Comparison of ENCODE assay signal across 9 mouse cellular contexts in genomic region chr15:102144726-102145125, GRCm38 (mm10). TPM values are rescaled to one million over a fixed set of nuclear protein-coding genes. Genes with fewer than 3 reads are reported as not detected.
DNase-seq lines count a peak whose midpoint lies in the region; ATAC-seq lines count a peak whose summit lies in the region.
"Had no signal": no experiment of that assay in that cellular context is flagged by ENCODE, and none has a peak within 500 bp of the region (broad histone marks: within the 10 kb centered on the region; RNA-seq: fewer than 3 reads in every experiment).

No protein-coding gene starts in this region.

- H3K9me3 ChIP-seq in heart, embryonic 15.5 days (replicated peaks): no peaks in the 10 kb centered on the region
- H3K9me3 ChIP-seq in embryonic facial prominence, embryonic 10.5 days: no peaks in the 10 kb centered on the region
- no peaks in the 10 kb centered on the region for H3K9me3 ChIP-seq in hindbrain, embryonic 16.5 days (ENCODE audit: control insufficient read depth, low read length)
- H3K9me3 ChIP-seq in midbrain, embryonic 13.5 days: no peaks in the 10 kb centered on the region

- peaks cover 28% of the 10 kb centered on the region for H3K27me3 ChIP-seq in heart, embryonic 15.5 days
- peaks cover 57% of the 10 kb centered on the region for H3K27me3 ChIP-seq in embryonic facial prominence, embryonic 10.5 days (replicated peaks; ENCODE audit: low read depth, poor library complexity, severe bottlenecking)
- H3K27me3 ChIP-seq in hindbrain, embryonic 16.5 days (replicated peaks; ENCODE audit: control insufficient read depth, insufficient read depth, low read length): peaks cover 26% of the 10 kb centered on the region
- H3K27me3 ChIP-seq in midbrain, embryonic 13.5 days: peaks cover 44% of the 10 kb centered on the region

- no peak for DNase-seq in heart, postnatal 25 days (ENCODE audit: low spot score)
- DNase-seq in embryonic facial prominence, embryonic 10.5 days (ENCODE audit: low spot score): no peak
- DNase-seq in spleen, postnatal 36 days (ENCODE audit: low spot score in 2 of 2): no peak
- DNase-seq in layer of hippocampus, postnatal 14 days (ENCODE audit: low spot score in 2 of 2): no peak

- 12% methylated on average over 19 of the region's 19 CpGs for WGBS in heart, embryonic 15.5 days
- 10% methylated on average over 19 of the region's 19 CpGs for WGBS in embryonic facial prominence, embryonic 10.5 days
- 18% methylated on average over 19 of the region's 19 CpGs for WGBS in hindbrain, embryonic 16.5 days
- WGBS in midbrain, embryonic 13.5 days: 9% methylated on average over 18 of the region's 19 CpGs

- no peak for ATAC-seq in heart, embryonic 15.5 days (replicated peaks; ENCODE audit: insufficient number of reproducible peaks, insufficient read depth, low FRiP score, low read depth)
- no peak for ATAC-seq in hindbrain, embryonic 16.5 days
- no peak for ATAC-seq in midbrain, embryonic 13.5 days
- ATAC-seq in megakaryocyte-erythroid progenitor cell, adult 5-6 weeks (replicated peaks; ENCODE audit: low FRiP score, low TSS enrichment, poor library complexity, severe bottlenecking): no peak

- peak overlapping the region; percentile 42 for H3K4me2 ChIP-seq in heart, embryonic 15.5 days
- peak overlapping the region; percentile 8; the same call in 1 of the 2 replicates for H3K4me2 ChIP-seq in hindbrain, embryonic 16.5 days (ENCODE audit: low read length)
- H3K4me2 ChIP-seq in midbrain, embryonic 13.5 days (replicated peaks): peak overlapping the region; percentile 38

- intact Hi-C loops in heart, postnatal 25 days (cut with DNase I): no loop called here

- peaks cover 24% of the 10 kb centered on the region for H3K4me1 ChIP-seq in heart, embryonic 15.5 days (replicated peaks)
- H3K4me1 ChIP-seq in embryonic facial prominence, embryonic 10.5 days: peaks cover 26% of the 10 kb centered on the region
- H3K4me1 ChIP-seq in hindbrain, embryonic 16.5 days (ENCODE audit: control insufficient read depth, insufficient read depth, low read depth, low read length): no peaks in the 10 kb centered on the region; the same call in 1 of the 2 replicates
- H3K4me1 ChIP-seq in midbrain, embryonic 13.5 days (replicated peaks): peaks cover 7% of the 10 kb centered on the region

- peak overlapping the region; percentile 0; the same call in 1 of the 2 replicates for H3K9ac ChIP-seq in heart, embryonic 15.5 days
- H3K9ac ChIP-seq in hindbrain, embryonic 16.5 days (ENCODE audit: low read depth, low read length): peak overlapping the region; percentile 11; the same call in 1 of the 2 replicates
- H3K9ac ChIP-seq in midbrain, embryonic 13.5 days (replicated peaks): peak overlapping the region; percentile 42

- no peak overlapping the region for H3K27ac ChIP-seq in heart, embryonic 15.5 days
- H3K27ac ChIP-seq in embryonic facial prominence, embryonic 10.5 days (replicated peaks): peak overlapping the region; percentile 37; the same call in 1 of the 2 replicates
- H3K27ac ChIP-seq in hindbrain, embryonic 16.5 days (ENCODE audit: low read depth, low read length): no peak overlapping the region
- no peak overlapping the region for H3K27ac ChIP-seq in midbrain, embryonic 13.5 days

- H3K36me3 ChIP-seq in heart, embryonic 15.5 days: no peaks in the 10 kb centered on the region
- H3K36me3 ChIP-seq in embryonic facial prominence, embryonic 10.5 days (replicated peaks): no peaks in the 10 kb centered on the region
- no peaks in the 10 kb centered on the region for H3K36me3 ChIP-seq in hindbrain, embryonic 16.5 days (ENCODE audit: control insufficient read depth, insufficient read depth, low read length)
- H3K36me3 ChIP-seq in midbrain, embryonic 13.5 days: no peaks in the 10 kb centered on the region

- H3K4me3 ChIP-seq in heart, embryonic 15.5 days: peak overlapping the region; percentile 9; the same call in 1 of the 2 replicates
- peak overlapping the region; percentile 49 for H3K4me3 ChIP-seq in embryonic facial prominence, embryonic 10.5 days
- no peak overlapping the region for H3K4me3 ChIP-seq in hindbrain, embryonic 16.5 days (ENCODE audit: low read length)
- H3K4me3 ChIP-seq in midbrain, embryonic 13.5 days (replicated peaks): peak overlapping the region; percentile 20

RNA-seq across cellular contexts. Expression of gene Igfbp6, which starts 0.6 kb away (rescaled TPM):
- 9.5 and 10.2 TPM in 2 replicates for polyA plus RNA-seq in heart, embryonic 15.5 days (2015; fragmentation: Nextera tagmentation; extraction: Ambion mirVana)
- 10 to 100 TPM; 38.3 to 43.6 TPM for total RNA-seq in heart, postnatal 25 days (2021)
- polyA plus RNA-seq in embryonic facial prominence, embryonic 10.5 days (2016; fragmentation: Nextera tagmentation; extraction: Ambion mirVana): 0.26 and 0.36 TPM in 2 replicates
- 3.9 and 4.4 TPM in 2 replicates for polyA plus RNA-seq in hindbrain, embryonic 16.5 days (2015; fragmentation: Nextera tagmentation; extraction: Ambion mirVana)
- polyA plus RNA-seq in midbrain, embryonic 13.5 days (2015; fragmentation: Nextera tagmentation; extraction: Ambion mirVana): 0.72 and 0.81 TPM in 2 replicates
- total RNA-seq in megakaryocyte-erythroid progenitor cell, adult 5-6 weeks (2014; fragmentation: Nextera tagmentation): not detected in 2 replicates
- total RNA-seq in megakaryocyte-erythroid progenitor cell, adult 5-6 weeks (2017): not detected in 2 replicates
- total RNA-seq in layer of hippocampus, postnatal 14 days (2021): 1 to 10 TPM; 3.0 to 4.0 TPM
- total RNA-seq: granulocyte monocyte progenitor cell, adult 5-6 weeks had no signal

RNA-seq across cellular contexts. Expression of gene Soat2, which starts 5.6 kb away (rescaled TPM):
- 0.23 and 0.63 TPM in 2 replicates for polyA plus RNA-seq in heart, embryonic 15.5 days (2015; fragmentation: Nextera tagmentation; extraction: Ambion mirVana)
- under 1 TPM in 1 of 2 experiments, not detected in 1; 0.11 TPM for total RNA-seq in heart, postnatal 25 days (2021)
- 0.09 and 0.18 TPM in 2 replicates for polyA plus RNA-seq in embryonic facial prominence, embryonic 10.5 days (2016; fragmentation: Nextera tagmentation; extraction: Ambion mirVana)
- not detected in 2 replicates for polyA plus RNA-seq in hindbrain, embryonic 16.5 days (2015; fragmentation: Nextera tagmentation; extraction: Ambion mirVana)
- not detected in 2 replicates for polyA plus RNA-seq in midbrain, embryonic 13.5 days (2015; fragmentation: Nextera tagmentation; extraction: Ambion mirVana)
- 12.8 and 15.4 TPM in 2 replicates for total RNA-seq in megakaryocyte-erythroid progenitor cell, adult 5-6 weeks (2014; fragmentation: Nextera tagmentation)
- total RNA-seq in megakaryocyte-erythroid progenitor cell, adult 5-6 weeks (2017): 8.9 and 11.2 TPM in 2 replicates
- total RNA-seq in layer of hippocampus, postnatal 14 days (2021): not detected

RNA-seq across cellular contexts. Expression of gene Spryd3, which starts 8.7 kb away (rescaled TPM):
- 16.0 and 22.4 TPM in 2 replicates for polyA plus RNA-seq in heart, embryonic 15.5 days (2015; fragmentation: Nextera tagmentation; extraction: Ambion mirVana)
- total RNA-seq in heart, postnatal 25 days (2021): 10 to 100 TPM; 13.2 to 15.1 TPM
- 12.7 and 13.2 TPM in 2 replicates for polyA plus RNA-seq in embryonic facial prominence, embryonic 10.5 days (2016; fragmentation: Nextera tagmentation; extraction: Ambion mirVana)
- 105 and 108 TPM in 2 replicates for polyA plus RNA-seq in hindbrain, embryonic 16.5 days (2015; fragmentation: Nextera tagmentation; extraction: Ambion mirVana)
- 38.0 and 38.5 TPM in 2 replicates for polyA plus RNA-seq in midbrain, embryonic 13.5 days (2015; fragmentation: Nextera tagmentation; extraction: Ambion mirVana)
- total RNA-seq in megakaryocyte-erythroid progenitor cell, adult 5-6 weeks (2014; fragmentation: Nextera tagmentation): 19.6 and 21.5 TPM in 2 replicates
- 14.4 and 18.7 TPM in 2 replicates for total RNA-seq in megakaryocyte-erythroid progenitor cell, adult 5-6 weeks (2017)
- total RNA-seq in layer of hippocampus, postnatal 14 days (2021): 100 to 1,000 TPM; 163 to 164 TPM

RNA-seq across cellular contexts. Expression of gene Tns2, which starts 44.5 kb away (rescaled TPM):
- polyA plus RNA-seq in heart, embryonic 15.5 days (2015; fragmentation: Nextera tagmentation; extraction: Ambion mirVana): 30.9 and 31.0 TPM in 2 replicates
- total RNA-seq in heart, postnatal 25 days (2021): 100 to 1,000 TPM in 1 of 2 experiments, 10 to 100 TPM in 1; 98.6 to 118 TPM
- polyA plus RNA-seq in embryonic facial prominence, embryonic 10.5 days (2016; fragmentation: Nextera tagmentation; extraction: Ambion mirVana): 12.3 and 14.9 TPM in 2 replicates
- polyA plus RNA-seq in hindbrain, embryonic 16.5 days (2015; fragmentation: Nextera tagmentation; extraction: Ambion mirVana): 8.7 and 14.9 TPM in 2 replicates
- polyA plus RNA-seq in midbrain, embryonic 13.5 days (2015; fragmentation: Nextera tagmentation; extraction: Ambion mirVana): 6.1 and 6.9 TPM in 2 replicates
- not detected in 2 replicates for total RNA-seq in megakaryocyte-erythroid progenitor cell, adult 5-6 weeks (2014; fragmentation: Nextera tagmentation)
- not detected in 2 replicates for total RNA-seq in megakaryocyte-erythroid progenitor cell, adult 5-6 weeks (2017)
- 10 to 100 TPM; 10.0 to 15.8 TPM for total RNA-seq in layer of hippocampus, postnatal 14 days (2021)
- total RNA-seq: granulocyte monocyte progenitor cell, adult 5-6 weeks had no signal

RNA-seq across cellular contexts. Expression of gene Zfp740, which starts 58.3 kb away (rescaled TPM):
- polyA plus RNA-seq in heart, embryonic 15.5 days (2015; fragmentation: Nextera tagmentation; extraction: Ambion mirVana): 25.8 and 34.3 TPM in 2 replicates
- total RNA-seq in heart, postnatal 25 days (2021): 10 to 100 TPM; 34.0 to 35.2 TPM
- 77.6 and 79.3 TPM in 2 replicates for polyA plus RNA-seq in embryonic facial prominence, embryonic 10.5 days (2016; fragmentation: Nextera tagmentation; extraction: Ambion mirVana)
- 39.6 and 51.0 TPM in 2 replicates for polyA plus RNA-seq in hindbrain, embryonic 16.5 days (2015; fragmentation: Nextera tagmentation; extraction: Ambion mirVana)
- polyA plus RNA-seq in midbrain, embryonic 13.5 days (2015; fragmentation: Nextera tagmentation; extraction: Ambion mirVana): 81.1 and 83.0 TPM in 2 replicates
- total RNA-seq in megakaryocyte-erythroid progenitor cell, adult 5-6 weeks (2014; fragmentation: Nextera tagmentation): 39.8 and 65.3 TPM in 2 replicates
- 33.0 and 39.0 TPM in 2 replicates for total RNA-seq in megakaryocyte-erythroid progenitor cell, adult 5-6 weeks (2017)
- total RNA-seq in layer of hippocampus, postnatal 14 days (2021): 10 to 100 TPM; 69.8 to 76.3 TPM
